Mouse (Mus musculus): ENCODE data around the gene Kif21b. TPM values are rescaled to one million over a fixed set of nuclear protein-coding genes. Genes with fewer than 3 reads are reported as not detected.

Gene Kif21b
- total and polyA plus RNA-seq, 3 experiments = 4.0 to 34.0 TPM; not detected in 1

DNA sequence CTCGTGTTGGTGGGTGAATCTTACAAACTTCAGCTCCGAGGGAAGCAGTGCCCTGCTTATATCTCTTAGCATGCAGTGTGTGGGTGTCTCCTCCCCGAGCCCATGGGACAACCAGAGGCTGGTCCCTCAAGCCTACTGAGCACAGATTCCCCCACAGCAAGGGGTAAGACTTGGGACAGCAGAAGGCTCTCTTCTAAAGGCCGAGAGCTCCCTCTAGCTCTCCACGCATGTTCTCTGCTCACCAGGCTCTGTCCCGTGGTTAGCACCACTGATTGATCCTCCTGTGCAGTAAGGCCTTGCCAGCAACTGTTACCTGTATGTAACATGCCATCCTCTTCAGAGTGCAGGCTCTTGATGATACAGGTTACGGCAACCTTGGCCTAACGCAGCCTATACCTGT, 36.5 kb downstream of the Kif21b start:
- H3K9me3 ChIP-seq (replicated peaks; ENCODE audit: insufficient read depth, low read length) = no peaks in the 10 kb centered on the region

DNA sequence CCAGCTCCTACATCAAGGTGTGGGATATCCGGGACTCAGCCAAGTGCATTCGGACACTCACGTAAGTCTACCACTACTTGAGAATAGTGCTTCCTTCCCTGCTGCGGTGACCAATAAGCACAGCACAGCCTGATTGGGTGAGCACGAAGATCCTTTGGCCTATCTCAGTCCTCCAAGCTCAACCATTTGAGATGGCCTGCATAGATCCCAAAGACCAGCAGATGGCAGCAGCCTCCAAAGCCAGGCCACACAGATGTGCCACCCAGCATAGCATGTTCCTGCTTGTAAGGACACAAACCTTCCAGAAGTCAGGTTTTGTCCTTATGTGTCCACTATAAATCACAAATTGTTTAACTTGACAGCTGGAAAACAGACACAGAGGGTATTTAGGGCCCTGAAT, 38.9 kb downstream of the Kif21b start:
- no peak overlapping the region for H3K27ac ChIP-seq (ENCODE audit: control insufficient read depth, low read depth, low read length)
- no peaks in the 10 kb centered on the region for H3K9me3 ChIP-seq (replicated peaks; ENCODE audit: insufficient read depth, low read length)
- H3K9ac ChIP-seq (ENCODE audit: control insufficient read depth, low read depth, low read length, poor library complexity, severe bottlenecking) = no peak overlapping the region
- H3K4me3 ChIP-seq (ENCODE audit: control insufficient read depth in 1 of 2, insufficient read depth in 1 of 2, low read depth in 2 of 2, low read length in 2 of 2) = no peak overlapping the region
- no peak for TF ChIP-seq ZNF384 (IDR thresholded peaks at IDR 0.05; ENCODE audit: low read depth, low read length)
- TF ChIP-seq POLR2AphosphoS5 (IDR thresholded peaks at IDR 0.05; ENCODE audit: borderline replicate concordance, low read depth, low read length) = no peak
- no peak for TF ChIP-seq GATA1 (IDR thresholded peaks at IDR 0.05; ENCODE audit: low read depth, low read length)
- TF ChIP-seq USF2 (IDR thresholded peaks at IDR 0.05; ENCODE audit: borderline replicate concordance in 1 of 2, insufficient read depth in 1 of 2, low read depth in 1 of 2, low read length in 2 of 2) = no peak
- no peak for TF ChIP-seq MYB (IDR thresholded peaks at IDR 0.05; ENCODE audit: low read depth, low read length)
- TF ChIP-seq ZKSCAN1 (IDR thresholded peaks at IDR 0.05; ENCODE audit: low read depth, low read length) = no peak
- TF ChIP-seq RAD21 (IDR thresholded peaks at IDR 0.05; ENCODE audit: low read depth, low read length) = peak; percentile 86
- TF ChIP-seq ETS1 (IDR thresholded peaks at IDR 0.05; ENCODE audit: low read depth, low read length) = no peak
- peak; percentile 56 for TF ChIP-seq ZC3H11A (IDR thresholded peaks at IDR 0.05; ENCODE audit: low read depth, low read length)
- no peak for TF ChIP-seq NRF1 (IDR thresholded peaks at IDR 0.05; ENCODE audit: insufficient read depth, low read depth, low read length, poor library complexity, severe bottlenecking)
- peak; percentile 92 for TF ChIP-seq SMC3 (IDR thresholded peaks at IDR 0.05; ENCODE audit: low read depth, low read length)
- peak; percentile 88 to 95 (median 88) for TF ChIP-seq CTCF (IDR thresholded peaks at IDR 0.05 in 2 of 3, conservative IDR thresholded peaks at IDR 0.05 in 1 of 3; ENCODE audit: control insufficient read depth in 1 of 3, insufficient read depth in 1 of 3, low read depth in 2 of 3, low read length in 3 of 3, poor library complexity in 1 of 3, severe bottlenecking in 1 of 3)
- no peak for TF ChIP-seq POLR2A (IDR thresholded peaks at IDR 0.05; ENCODE audit: control insufficient read depth in 1 of 2, insufficient read depth in 1 of 2, low read depth in 1 of 2, low read length in 2 of 2, poor library complexity in 1 of 2)
- TF ChIP-seq CHD2 (IDR thresholded peaks at IDR 0.05; ENCODE audit: low read length) = no peak
- no peak for TF ChIP-seq TAL1 (IDR thresholded peaks at IDR 0.05; ENCODE audit: low read length)
- H3K79me2 ChIP-seq (ENCODE audit: control insufficient read depth, insufficient read depth, low read length, poor library complexity) = no peaks in the 10 kb centered on the region
- no peaks in the 10 kb centered on the region for H3K27me3 ChIP-seq (ENCODE audit: control insufficient read depth in 1 of 2, insufficient read depth in 2 of 2, low read length in 2 of 2)
- peak; percentile 89 for DNase-seq (ENCODE audit: low read depth, low spot score)
- H3K4me1 ChIP-seq (ENCODE audit: control insufficient read depth in 1 of 2, insufficient read depth in 2 of 2, low read length in 2 of 2) = peaks cover 3 to 4% of the 10 kb centered on the region in 2 experiments; a peak in 2 of 4 replicates
- peaks cover 0 to 1% of the 10 kb centered on the region in 2 experiments; a peak in 2 of 4 replicates for H3K36me3 ChIP-seq (ENCODE audit: control insufficient read depth in 1 of 2, insufficient read depth in 2 of 2, low read length in 2 of 2)

More for the DNA sequence above, 36.5 kb downstream of the Kif21b start:
- no peak overlapping the region for H3K9ac ChIP-seq (ENCODE audit: control insufficient read depth, low read depth, low read length, poor library complexity, severe bottlenecking)
- H3K27me3 ChIP-seq (ENCODE audit: control insufficient read depth in 1 of 2, insufficient read depth in 2 of 2, low read length in 2 of 2) = no peaks in the 10 kb centered on the region
- TF ChIP-seq JUND (IDR thresholded peaks at IDR 0.05; ENCODE audit: low read depth, low read length) (no peak), CTCF (IDR thresholded peaks at IDR 0.05 in 2 of 3, conservative IDR thresholded peaks at IDR 0.05 in 1 of 3; ENCODE audit: control insufficient read depth in 1 of 3, insufficient read depth in 1 of 3, low read depth in 2 of 3, low read length in 3 of 3, poor library complexity in 1 of 3, severe bottlenecking in 1 of 3) (no peak; a peak in 1 of 6 replicates), TBP (IDR thresholded peaks at IDR 0.05; ENCODE audit: low read depth, low read length) (no peak), GATA1 (IDR thresholded peaks at IDR 0.05; ENCODE audit: low read depth, low read length) (no peak), ZC3H11A (IDR thresholded peaks at IDR 0.05; ENCODE audit: low read depth, low read length) (no peak)
- no peaks in the 10 kb centered on the region for H3K4me1 ChIP-seq (ENCODE audit: control insufficient read depth in 1 of 2, insufficient read depth in 2 of 2, low read length in 2 of 2)
- no peak overlapping the region for H3K27ac ChIP-seq (ENCODE audit: control insufficient read depth, low read depth, low read length)
- H3K79me2 ChIP-seq (ENCODE audit: control insufficient read depth, insufficient read depth, low read length, poor library complexity) = no peaks in the 10 kb centered on the region
- H3K4me3 ChIP-seq (ENCODE audit: control insufficient read depth in 1 of 2, insufficient read depth in 1 of 2, low read depth in 2 of 2, low read length in 2 of 2) = no peak overlapping the region
- peaks cover 0 to 3% of the 10 kb centered on the region in 2 experiments; a peak in 1 of 4 replicates for H3K36me3 ChIP-seq (ENCODE audit: control insufficient read depth in 1 of 2, insufficient read depth in 2 of 2, low read length in 2 of 2)
- DNase-seq (ENCODE audit: low read depth, low spot score) = no peak
